Mouse (Mus musculus) layer of hippocampus, adult 2 months (tissue): ENCODE results near the gene Nisch. TPM values are rescaled to one million over a fixed set of nuclear protein-coding genes. Genes with fewer than 3 reads are reported as not detected.

ENCODE experiments used
- DNase-seq, 2 experiments: peaks; one replicate each; pipeline ENCODE4 v3.0.0; 2022; ENCODE audit warnings: low spot score in 2 of 2
- H3K27ac ChIP-seq: fragments of 200-600 bp; 2 replicates; pipeline ENCODE4 v1.8.1; 2022
- H3K4me3 ChIP-seq: fragments of 200-600 bp; 2 replicates; pipeline ENCODE4 v1.8.1; 2022; ENCODE audit warnings: mild to moderate bottlenecking
- CTCF ChIP-seq: fragments of 200-600 bp; conservative IDR thresholded peaks from 2 replicates; pipeline ENCODE4 v1.8.1; 2022; ENCODE audit warnings: antibody characterized with exemption, mild to moderate bottlenecking, moderate library complexity
- total RNA-seq, 2 experiments: library from RNA; stranded (reverse); gene quantifications; 2 replicates each; pipeline ENCODE4 v1.2.3; 2021

Nisch gene
- total RNA-seq, 2 experiments from 2014 or later, result 472 to 491 TPM

DNA sequence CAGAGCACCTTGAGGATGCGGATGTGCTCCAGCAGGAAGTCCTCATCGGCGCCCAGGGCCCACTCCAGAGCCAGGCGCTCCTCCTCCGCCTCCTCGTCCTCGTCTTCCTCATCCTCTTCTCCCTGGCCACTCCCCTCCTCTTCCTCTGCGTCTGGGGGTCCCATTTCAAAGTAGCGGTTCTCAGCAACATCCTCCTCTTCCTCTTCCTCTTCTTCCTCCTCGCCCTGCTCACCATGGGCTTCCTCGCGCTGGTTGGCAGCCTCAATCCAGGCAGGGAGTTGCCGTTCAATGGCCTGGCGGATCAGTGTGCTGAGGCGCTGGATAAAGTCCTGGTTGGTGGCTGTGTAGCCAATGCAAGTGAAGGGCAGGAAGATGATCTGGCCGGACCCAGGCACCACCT lies 39.5 kb downstream of the Nisch start:
- TF ChIP-seq CTCF, result no peak
- DNase-seq, result no peak
- no peak overlapping the region for H3K4me3 ChIP-seq
- peak overlapping the region; percentile 59; the same call in 1 of the 2 replicates for H3K27ac ChIP-seq

- DNase-seq, result no peak
- Histone ChIP-seq H3K4me3 (no peak overlapping the region), H3K27ac (peak overlapping the region; percentile 15)
- TF ChIP-seq CTCF, result no peak
Observed at GRCm38 (mm10) chr14:31173537-31173936, 43.2 kb downstream of the Nisch start.

GRCm38 (mm10) chr14:31172781-31173455 lies 43.8 kb downstream of the Nisch start:
- Histone ChIP-seq H3K27ac (peak overlapping the region; percentile 15), H3K4me3 (no peak overlapping the region)
- no peak for DNase-seq
- no peak for TF ChIP-seq CTCF

GRCm38 (mm10) chr14:31171821-31172220 lies 44.9 kb downstream of the Nisch start:
- peak overlapping the region; percentile 60; the same call in 1 of the 2 replicates for H3K27ac ChIP-seq
- no peak overlapping the region for H3K4me3 ChIP-seq
- no peak for DNase-seq
- no peak for TF ChIP-seq CTCF

DNA sequence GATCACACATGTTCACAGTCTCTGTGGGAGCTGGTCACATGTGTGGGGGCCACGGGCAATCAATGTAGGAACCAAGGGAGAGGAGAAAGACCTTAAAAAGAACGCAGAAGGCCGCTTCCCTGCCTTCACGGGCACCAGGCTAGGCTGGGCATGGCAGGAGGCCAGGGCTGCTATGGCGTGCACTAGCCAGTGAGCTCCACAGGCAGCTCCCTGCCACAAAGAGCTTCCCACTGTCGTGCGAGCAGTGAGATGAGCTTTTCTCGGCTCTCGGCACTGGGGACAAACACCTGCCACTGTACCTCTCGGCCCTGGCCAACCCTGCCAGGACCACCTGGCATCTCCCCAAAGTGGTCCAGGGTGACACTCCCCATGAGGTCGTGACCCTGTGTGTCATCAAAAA lies 45.4 kb downstream of the Nisch start:
- H3K27ac ChIP-seq, result peak overlapping the region; percentile 60
- no peak for DNase-seq

GRCm38 (mm10) chr14:31170963-31171362 lies 45.8 kb downstream of the Nisch start:
- Histone ChIP-seq H3K27ac (peak overlapping the region; percentile 60), H3K4me3 (no peak overlapping the region)
- no peak for DNase-seq
- no peak for TF ChIP-seq CTCF

More for the DNA sequence above, 45.4 kb downstream of the Nisch start:
- H3K4me3 ChIP-seq, result no peak overlapping the region
- TF ChIP-seq CTCF, result no peak

DNA sequence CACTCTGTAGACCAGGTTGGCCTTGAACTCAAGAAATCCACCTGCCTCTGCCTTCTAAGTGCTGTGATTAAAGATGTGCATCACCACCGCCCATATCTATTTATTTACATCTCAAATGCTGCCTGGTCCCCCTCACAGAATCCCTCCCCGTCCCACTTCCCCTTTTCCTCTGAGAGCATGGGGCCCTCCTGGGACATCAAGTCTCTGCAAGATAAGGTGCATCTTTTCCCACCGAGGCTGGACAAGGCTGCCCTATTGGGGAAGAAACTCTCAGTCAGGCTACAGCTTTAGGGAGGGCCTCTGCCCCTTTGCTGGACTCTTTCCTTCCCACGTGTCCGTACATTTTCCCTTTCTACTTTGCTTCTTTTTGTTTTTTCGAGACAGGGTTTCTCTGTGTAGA lies 47.2 kb downstream of the Nisch start:
- DNase-seq, result no peak
- H3K27ac ChIP-seq, result no peak overlapping the region
- H3K4me3 ChIP-seq, result no peak overlapping the region
- TF ChIP-seq CTCF, result no peak

- peak within 1 kb of the TSS; percentile 33 for H3K4me3 ChIP-seq
- TF ChIP-seq CTCF, result no peak
- peak within 1 kb of the TSS; percentile 32; the same call in 1 of the 2 replicates for H3K27ac ChIP-seq
- DNase-seq, result no peak
Observed at GRCm38 (mm10) chr14:31168425-31168824, 48.3 kb downstream of the Nisch start, which contains the start of gene Stab1. Stab1 (minus strand) TSS chr14:31168641.

GRCm38 (mm10) chr14:31166827-31167226 lies 49.9 kb downstream of the Nisch start:
- TF ChIP-seq CTCF, result no peak
- H3K27ac ChIP-seq, result peak overlapping the region; percentile 32; the same call in 1 of the 2 replicates
- H3K4me3 ChIP-seq, result no peak overlapping the region
- DNase-seq, result no peak

- H3K4me3 ChIP-seq, result no peak overlapping the region
- DNase-seq, result no peak
- peak overlapping the region; percentile 54; the same call in 1 of the 2 replicates for H3K27ac ChIP-seq
- TF ChIP-seq CTCF, result no peak
Observed at GRCm38 (mm10) chr14:31165991-31166630, 50.6 kb downstream of the Nisch start.

DNA sequence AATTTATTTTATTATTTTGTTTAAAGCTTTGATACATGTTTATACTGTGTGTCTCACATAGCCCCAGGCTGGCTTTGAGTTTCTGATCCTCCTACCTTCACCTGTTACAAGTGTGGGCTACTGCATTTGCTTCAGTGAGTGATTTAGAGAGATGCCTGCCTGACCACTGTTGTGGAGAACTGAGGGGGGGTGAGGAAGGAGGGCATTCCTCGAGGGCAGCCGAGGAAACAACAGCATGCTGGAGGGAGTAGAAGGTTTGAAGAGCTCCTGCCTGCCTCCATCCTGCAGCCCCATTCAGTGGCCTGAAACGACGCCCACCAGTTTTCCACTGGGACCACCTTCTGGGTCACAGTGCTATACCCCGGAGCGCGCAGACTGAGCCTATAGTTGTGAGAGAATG lies 51.3 kb downstream of the Nisch start:
- no peak for TF ChIP-seq CTCF
- DNase-seq, result no peak
- Histone ChIP-seq H3K27ac (no peak overlapping the region), H3K4me3 (no peak overlapping the region)

- no peak for TF ChIP-seq CTCF
- no peak for DNase-seq
- no peak overlapping the region for H3K27ac ChIP-seq
- H3K4me3 ChIP-seq, result no peak overlapping the region
Observed at GRCm38 (mm10) chr14:31165010-31165409, 51.7 kb downstream of the Nisch start.

GRCm38 (mm10) chr14:31164067-31164466 lies 52.7 kb downstream of the Nisch start:
- Histone ChIP-seq H3K4me3 (no peak overlapping the region), H3K27ac (no peak overlapping the region)
- TF ChIP-seq CTCF, result no peak
- no peak for DNase-seq

GRCm38 (mm10) chr14:31161638-31162037 lies 55.1 kb downstream of the Nisch start:
- H3K27ac ChIP-seq, result no peak overlapping the region
- TF ChIP-seq CTCF, result no peak
- no peak for DNase-seq
- no peak overlapping the region for H3K4me3 ChIP-seq
